Mouse (Mus musculus) MEL (cell line): ENCODE results near the gene Kpna2.

ENCODE experiments used
- CTCF ChIP-seq, 3 experiments: IDR thresholded peaks in 2 of 3; conservative IDR thresholded peaks in 1 of 3; 2 replicates each; pipeline ENCODE4 v1.5.1; 2011 to 2012; ENCODE audit warnings: low read length in 3 of 3, low read depth in 2 of 3, mild to moderate bottlenecking in 2 of 3, improper control_type of control experiment in 1 of 3, inconsistent platforms in 1 of 3, mixed read lengths in 1 of 3, moderate library complexity in 1 of 3; ENCODE audit not compliant: control insufficient read depth in 1 of 3, insufficient read depth in 1 of 3, poor library complexity in 1 of 3, severe bottlenecking in 1 of 3
- ELF1 ChIP-seq: IDR thresholded peaks from 2 replicates; pipeline ENCODE4 v1.6.1; 2014; ENCODE audit warnings: low read depth, mild to moderate bottlenecking, inconsistent platforms, low read length, improper control_type of control experiment, moderate library complexity
- GATA1 ChIP-seq: IDR thresholded peaks from 2 replicates; pipeline ENCODE4 v1.6.1; 2011; ENCODE audit warnings: low read depth, low read length, improper control_type of control experiment
- HCFC1 ChIP-seq: IDR thresholded peaks from 2 replicates; pipeline ENCODE4 v1.6.1; 2012; ENCODE audit warnings: low read depth, mild to moderate bottlenecking, inconsistent platforms, low read length, improper control_type of control experiment, moderate library complexity

DNA sequence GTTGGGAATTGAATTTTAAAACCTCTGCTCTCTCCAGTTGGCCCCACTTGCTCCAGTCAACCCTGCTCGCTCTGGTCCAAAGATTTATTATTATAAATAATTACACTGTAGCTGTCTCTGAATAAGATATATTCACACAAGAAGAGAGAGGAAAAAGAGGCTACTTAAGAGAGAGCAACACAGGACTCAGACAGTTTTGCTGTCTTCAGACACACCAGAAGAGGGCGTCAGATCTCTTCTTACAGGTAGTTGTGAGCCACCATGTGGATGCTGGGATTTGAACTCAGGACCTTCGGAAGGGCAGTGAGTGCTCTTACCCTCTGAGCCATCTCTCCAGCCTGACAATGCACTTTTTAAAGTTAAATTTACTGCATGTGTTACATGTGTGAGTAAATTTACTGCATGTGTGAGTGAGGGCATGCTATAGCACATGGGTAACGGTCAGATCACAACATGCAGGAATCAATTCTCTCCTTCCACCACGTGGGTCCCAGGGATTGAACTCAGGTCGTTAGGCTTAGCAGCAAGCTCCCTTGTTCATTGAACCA lies 18.1 kb upstream of the Kpna2 start:
- no peak for TF ChIP-seq GATA1
- TF ChIP-seq CTCF (IDR thresholded peaks at IDR 0.05 in 2 of 3, conservative IDR thresholded peaks at IDR 0.05 in 1 of 3; ENCODE audit: control insufficient read depth in 1 of 3, insufficient read depth in 1 of 3, low read depth in 2 of 3, low read length in 3 of 3, poor library complexity in 1 of 3, severe bottlenecking in 1 of 3), result peak in 2 of 3 experiments; percentile 10 to 44; a peak in 3 of 6 replicates
- TF ChIP-seq ELF1, result no peak
- no peak for TF ChIP-seq HCFC1
